Mouse (Mus musculus) erythroblast, embryonic 14.5 days (primary cell): ENCODE data around the gene Dab2ip. TPM values are rescaled to one million over a fixed set of nuclear protein-coding genes. Genes with fewer than 3 reads are reported as not detected.

Source experiments
- H3K27me3 ChIP-seq: 2 replicates; pipeline ENCODE4 v1.6.1; 2012; ENCODE audit warnings: inconsistent platforms; ENCODE audit not compliant: control insufficient read depth
- H3K36me3 ChIP-seq: 2 replicates; pipeline ENCODE4 v1.6.1; 2012; ENCODE audit warnings: mild to moderate bottlenecking, inconsistent platforms; ENCODE audit not compliant: control insufficient read depth
- H3K4me1 ChIP-seq: 2 replicates; pipeline ENCODE4 v1.6.1; 2012; ENCODE audit warnings: inconsistent platforms; ENCODE audit not compliant: control insufficient read depth
- H3K4me3 ChIP-seq: replicated peaks from 2 replicates; pipeline ENCODE3; 2012; ENCODE audit warnings: moderate library complexity, mild to moderate bottlenecking, inconsistent platforms
- H3K9me3 ChIP-seq: 2 replicates; pipeline ENCODE4 v1.6.1; 2012; ENCODE audit warnings: low read length, inconsistent platforms, mixed read lengths; ENCODE audit not compliant: control insufficient read depth
- GATA1 ChIP-seq: IDR thresholded peaks from 2 replicates; pipeline ENCODE4 v1.6.1; 2012; ENCODE audit warnings: low read length, inconsistent platforms, mixed read lengths
- TAL1 ChIP-seq: IDR thresholded peaks from 3 replicates; pipeline ENCODE4 v1.6.1; 2012; ENCODE audit warnings: low read length, inconsistent platforms, mixed read lengths
- polyA plus RNA-seq: library from polyadenylated mRNA; stranded (reverse); fragments of >175 nt; gene quantifications from 2 replicates; pipeline ENCODE4 v1.2.3, GENCODE M21; 2012

The Dab2ip gene
- polyA plus RNA-seq, 1 experiment: 0.20 TPM

- Histone ChIP-seq H3K4me1 (no peaks in the 10 kb centered on the region; the same call in 1 of the 2 replicates), H3K4me3 (no peak overlapping the region), H3K36me3 (peaks cover 15% of the 10 kb centered on the region; the same call in 1 of the 2 replicates), H3K27me3 (no peaks in the 10 kb centered on the region), H3K9me3 (no peaks in the 10 kb centered on the region)
- no peak for TF ChIP-seq GATA1
- no peak for TF ChIP-seq TAL1
Measured at GRCm38 (mm10) chr2:35718662-35719061, 160.6 kb downstream of the Dab2ip start.

GRCm38 (mm10) chr2:35719230-35720005 lies 161.4 kb downstream of the Dab2ip start:
- Histone ChIP-seq H3K9me3 (no peaks in the 10 kb centered on the region), H3K27me3 (no peaks in the 10 kb centered on the region), H3K4me1 (no peaks in the 10 kb centered on the region; the same call in 1 of the 2 replicates), H3K4me3 (no peak overlapping the region), H3K36me3 (peaks cover 15% of the 10 kb centered on the region; the same call in 1 of the 2 replicates)
- TF ChIP-seq GATA1 (no peak), TAL1 (no peak)

- Histone ChIP-seq H3K9me3 (no peaks in the 10 kb centered on the region), H3K27me3 (no peaks in the 10 kb centered on the region), H3K4me3 (no peak overlapping the region), H3K4me1 (no peaks in the 10 kb centered on the region; the same call in 1 of the 2 replicates), H3K36me3 (peaks cover 15% of the 10 kb centered on the region; the same call in 1 of the 2 replicates)
- TF ChIP-seq GATA1 (no peak), TAL1 (no peak)
Measured at GRCm38 (mm10) chr2:35720104-35720503, 162.0 kb downstream of the Dab2ip start.

GRCm38 (mm10) chr2:35720550-35720949 lies 162.5 kb downstream of the Dab2ip start:
- TF ChIP-seq TAL1 (no peak), GATA1 (no peak)

GRCm38 (mm10) chr2:35720956-35721355 lies 162.9 kb downstream of the Dab2ip start:
- Histone ChIP-seq H3K36me3 (peaks cover 15% of the 10 kb centered on the region; the same call in 1 of the 2 replicates), H3K9me3 (no peaks in the 10 kb centered on the region), H3K27me3 (no peaks in the 10 kb centered on the region), H3K4me1 (no peaks in the 10 kb centered on the region; the same call in 1 of the 2 replicates), H3K4me3 (no peak overlapping the region)
- no peak for TF ChIP-seq TAL1

More at GRCm38 (mm10) chr2:35720550-35720949, 162.5 kb downstream of the Dab2ip start:
- H3K4me3 ChIP-seq: no peak overlapping the region
- H3K4me1 ChIP-seq: no peaks in the 10 kb centered on the region; the same call in 1 of the 2 replicates
- H3K27me3 ChIP-seq: no peaks in the 10 kb centered on the region
- H3K36me3 ChIP-seq: peaks cover 15% of the 10 kb centered on the region; the same call in 1 of the 2 replicates
- no peaks in the 10 kb centered on the region for H3K9me3 ChIP-seq

- H3K4me1 ChIP-seq: no peaks in the 10 kb centered on the region
- H3K27me3 ChIP-seq: no peaks in the 10 kb centered on the region
- H3K9me3 ChIP-seq: no peaks in the 10 kb centered on the region
- TF ChIP-seq GATA1: no peak
- no peak for TF ChIP-seq TAL1
- H3K4me3 ChIP-seq: no peak overlapping the region
- H3K36me3 ChIP-seq: peaks cover 15% of the 10 kb centered on the region; the same call in 1 of the 2 replicates
Measured at GRCm38 (mm10) chr2:35722821-35723220, 164.8 kb downstream of the Dab2ip start.

GRCm38 (mm10) chr2:35723267-35723666 lies 165.2 kb downstream of the Dab2ip start:
- no peak overlapping the region for H3K4me3 ChIP-seq
- H3K36me3 ChIP-seq: peaks cover 19% of the 10 kb centered on the region; the same call in 1 of the 2 replicates
- no peaks in the 10 kb centered on the region for H3K27me3 ChIP-seq
- TF ChIP-seq GATA1: no peak
- no peak for TF ChIP-seq TAL1
- no peaks in the 10 kb centered on the region for H3K4me1 ChIP-seq
- no peaks in the 10 kb centered on the region for H3K9me3 ChIP-seq

- Histone ChIP-seq H3K27me3 (no peaks in the 10 kb centered on the region), H3K9me3 (no peaks in the 10 kb centered on the region), H3K4me3 (no peak overlapping the region), H3K36me3 (peaks cover 22% of the 10 kb centered on the region; the same call in 1 of the 2 replicates), H3K4me1 (no peaks in the 10 kb centered on the region)
- no peak for TF ChIP-seq GATA1
- no peak for TF ChIP-seq TAL1
Measured at GRCm38 (mm10) chr2:35723691-35724090, 165.6 kb downstream of the Dab2ip start.

- Histone ChIP-seq H3K9me3 (no peaks in the 10 kb centered on the region), H3K36me3 (peaks cover 8% of the 10 kb centered on the region; the same call in 1 of the 2 replicates), H3K4me1 (peaks cover 5% of the 10 kb centered on the region), H3K27me3 (no peaks in the 10 kb centered on the region), H3K4me3 (no peak overlapping the region)
- TF ChIP-seq TAL1: no peak
- no peak for TF ChIP-seq GATA1
Measured at GRCm38 (mm10) chr2:35728633-35729032, 170.6 kb downstream of the Dab2ip start.
